Mouse (Mus musculus) heart, adult 11 months (tissue): ENCODE measurements around the gene Spag6l.

Source experiments
- DNase-seq: peaks from one replicate; pipeline ENCODE4 v3.0.0; 2022

The Spag6l gene

DNA sequence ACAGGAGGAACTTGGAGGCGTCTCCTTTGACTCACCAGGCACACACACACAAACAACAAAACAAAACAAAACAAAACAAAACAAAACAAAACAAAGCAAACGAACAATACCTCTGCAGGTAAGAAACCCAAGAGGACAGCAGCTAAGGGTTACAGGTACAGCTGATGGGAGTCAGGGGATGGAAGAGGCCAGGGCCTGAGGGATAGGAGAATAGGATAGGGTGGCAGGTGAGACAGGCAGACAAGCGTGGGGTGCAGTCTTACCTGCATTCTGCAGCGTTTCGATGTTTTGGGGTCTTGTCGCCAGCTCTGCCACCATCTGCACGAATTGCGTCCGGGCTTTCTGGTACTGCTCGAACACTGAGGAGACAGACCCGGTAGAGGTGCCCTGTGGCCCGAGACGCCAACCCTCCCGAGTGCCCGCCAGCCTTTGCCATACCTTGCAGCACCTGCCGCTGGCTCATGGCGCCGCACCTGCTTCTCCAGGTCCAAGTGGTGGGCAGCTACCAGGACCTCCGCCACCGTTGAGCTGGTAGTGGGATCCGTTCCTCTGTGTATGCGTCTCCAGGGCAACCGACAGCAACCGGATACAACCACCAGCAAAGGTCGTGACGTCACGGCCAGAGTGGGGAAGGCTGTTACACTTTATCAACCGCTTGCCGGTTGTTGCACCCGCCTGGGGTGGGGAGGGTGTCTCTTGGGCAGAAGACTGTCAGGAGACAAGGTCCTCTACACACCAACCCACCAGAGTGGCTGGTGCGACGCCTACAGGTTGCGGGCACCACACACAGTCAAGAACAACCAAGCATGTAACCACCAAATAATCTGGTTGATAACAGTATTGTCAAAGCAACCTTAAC is at the start of gene Spag6l:
TSS of gene Spag6l (minus strand) at position 700 of the 859 bp plus-strand sequence.
- peak; percentile 89 for DNase-seq

DNA sequence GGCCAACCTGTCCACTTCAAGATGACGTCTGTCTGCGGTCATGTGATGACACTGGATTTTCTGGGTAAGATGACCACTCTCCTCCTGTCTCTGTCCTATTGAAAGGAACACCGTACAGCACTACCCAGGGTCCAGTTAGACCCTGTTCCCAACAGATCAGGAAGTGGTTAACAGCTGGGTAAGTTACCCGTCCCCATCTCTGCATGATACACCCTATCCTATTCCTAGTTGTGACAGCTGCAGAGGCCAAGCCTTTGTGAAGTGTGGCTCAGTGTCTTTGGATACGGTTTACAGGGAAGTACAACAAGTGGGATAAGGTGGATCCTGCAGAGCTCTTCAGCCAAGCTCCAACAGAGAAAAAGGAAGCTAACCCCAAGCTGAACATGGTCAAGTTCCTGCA is 49.8 kb upstream of the Spag6l start:
- DNase-seq, result no peak

DNA sequence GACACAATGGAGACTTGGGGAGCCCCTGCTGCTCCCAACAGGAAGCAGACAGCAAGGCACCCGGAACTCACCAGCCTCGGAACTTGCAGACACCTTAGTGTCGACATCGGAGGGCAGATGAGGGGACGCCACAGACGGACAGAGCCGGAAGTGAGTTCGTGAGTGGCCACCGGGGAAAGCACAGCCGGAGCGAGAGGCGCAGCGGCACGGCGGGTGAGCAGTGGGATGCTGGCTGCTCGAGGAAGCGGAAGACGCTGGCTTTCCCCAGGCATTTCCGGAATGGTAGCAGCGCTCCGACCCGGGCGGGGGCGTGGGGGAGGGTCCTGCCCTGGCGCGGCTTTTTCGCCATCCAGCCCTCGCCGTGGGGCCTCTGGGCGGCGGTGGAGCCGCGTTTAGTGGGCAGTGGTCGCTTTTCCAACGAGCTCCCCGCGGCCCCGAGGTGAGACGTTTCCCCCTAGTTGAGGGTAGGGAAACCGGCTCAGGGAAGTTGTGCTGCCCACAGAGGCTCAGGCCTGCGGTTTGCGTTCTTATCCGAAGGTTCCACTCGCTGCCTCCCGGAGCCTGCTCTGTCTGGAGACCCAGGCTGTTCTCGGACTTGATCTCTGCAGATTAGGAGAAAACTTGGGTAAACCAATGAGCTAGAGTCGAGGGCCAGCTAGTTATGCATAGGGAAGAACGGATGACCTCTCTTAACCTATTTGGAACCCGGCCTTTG is 41.5 kb upstream of the Spag6l start, which contains the start of the genes Top3b and Vpreb1:
TSS of gene Top3b (plus strand) at position 120 of the 715 bp plus-strand sequence.
TSS of gene Vpreb1 (minus strand) at position 227 of the 715 bp plus-strand sequence.
- peak; percentile 99 for DNase-seq

DNA sequence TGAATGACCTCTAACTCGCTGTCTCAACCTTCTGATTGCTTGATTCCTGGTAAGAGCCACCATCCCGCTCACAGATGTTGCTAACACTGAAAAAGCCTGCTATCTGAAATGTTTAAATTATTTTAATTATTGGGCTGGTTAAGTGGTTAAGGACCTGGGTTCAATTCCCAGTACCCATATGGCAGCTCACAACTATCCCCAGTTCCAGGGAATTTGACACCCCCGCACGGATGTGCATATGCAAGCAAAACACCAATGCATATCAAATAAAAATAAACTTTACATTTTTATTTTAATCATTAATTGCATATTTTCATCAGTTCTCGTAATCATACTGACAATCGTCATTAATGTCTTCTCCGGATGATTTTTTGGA is 41.0 kb upstream of the Spag6l start:
- DNase-seq, result no peak

DNA sequence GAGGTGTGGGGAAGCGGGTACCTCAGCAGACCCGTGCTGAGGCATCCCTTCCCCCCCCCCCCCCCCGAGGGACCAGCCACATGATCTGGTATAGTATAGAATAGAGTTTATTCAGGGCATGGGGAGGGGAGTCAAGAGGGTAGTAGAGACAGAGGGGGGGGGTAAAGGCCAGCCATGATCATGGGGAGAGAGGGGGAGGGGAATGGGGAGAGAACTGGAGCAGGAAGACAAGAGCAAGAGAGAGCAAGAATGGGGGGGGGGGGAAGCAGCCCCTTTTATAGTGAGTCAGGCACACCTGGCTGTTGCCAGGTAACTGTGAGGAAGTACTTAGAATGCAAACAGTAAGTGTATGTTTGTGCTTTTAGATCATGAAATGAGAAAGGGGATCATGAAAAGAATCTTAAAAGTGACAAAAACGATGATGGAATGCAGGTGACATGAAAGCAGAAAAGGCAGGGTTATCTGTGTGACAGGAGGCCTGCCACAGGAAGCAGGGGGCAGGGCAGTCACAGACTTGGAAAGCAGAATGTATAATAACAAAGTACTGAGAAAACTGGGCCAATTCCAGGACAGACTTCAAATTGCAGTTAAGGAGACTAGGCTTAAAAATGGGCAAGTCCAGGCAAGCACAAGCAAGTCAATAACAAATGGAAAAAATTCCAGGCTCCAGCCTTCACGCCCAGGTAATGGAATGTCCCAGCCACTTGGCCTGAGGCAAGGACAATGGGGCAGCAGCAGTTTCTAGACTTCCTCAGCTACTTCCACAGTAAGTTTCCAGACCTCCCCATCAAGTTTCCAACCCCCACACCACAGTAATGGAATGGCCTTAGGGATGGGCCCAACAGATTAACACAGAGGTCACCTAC is 36.7 kb upstream of the Spag6l start:
- DNase-seq, result peak; percentile 92

DNA sequence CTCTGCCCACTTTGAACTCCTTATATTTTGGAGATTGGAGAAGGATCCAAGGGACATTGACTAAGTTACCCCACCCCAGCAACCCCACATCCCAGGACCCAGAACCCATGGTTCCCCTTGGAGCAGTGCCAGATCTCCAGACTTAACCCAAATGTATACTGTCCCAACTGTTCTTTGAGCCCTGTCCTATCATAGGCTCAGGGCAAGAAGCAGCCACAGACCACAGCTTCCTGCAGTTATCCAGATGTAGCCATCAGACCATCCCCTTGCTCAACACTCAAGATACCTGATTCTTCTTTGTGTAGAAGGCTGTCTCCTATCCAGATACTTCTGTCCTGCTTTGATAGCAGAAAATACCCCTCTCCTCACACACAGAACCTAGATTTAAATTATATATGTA is 36.0 kb upstream of the Spag6l start:
- peak; percentile 84 for DNase-seq

DNA sequence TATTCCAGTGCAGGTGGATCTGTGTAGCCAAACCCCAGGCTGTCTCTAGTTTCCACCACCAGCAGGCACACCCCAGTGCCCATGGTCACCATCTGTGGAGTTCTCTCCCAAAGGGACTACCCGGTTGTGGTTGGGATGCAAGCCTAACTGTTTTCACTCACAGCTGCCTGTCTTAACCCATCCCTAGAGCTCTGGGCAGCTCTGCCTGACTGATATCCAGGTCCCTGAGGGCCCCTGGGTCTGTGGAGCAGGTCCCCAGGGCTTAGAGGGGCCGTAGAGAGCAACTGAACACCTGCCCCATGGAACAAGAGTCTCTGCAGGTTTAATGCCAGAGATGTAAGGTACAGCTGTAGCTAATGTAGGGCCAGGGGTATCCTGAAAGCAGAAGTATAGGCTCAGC is 34.7 kb upstream of the Spag6l start, which contains the start of gene Igll1:
TSS of gene Igll1 (minus strand) at position 8 of the 400 bp plus-strand sequence.
- DNase-seq, result peak; percentile 84

DNA sequence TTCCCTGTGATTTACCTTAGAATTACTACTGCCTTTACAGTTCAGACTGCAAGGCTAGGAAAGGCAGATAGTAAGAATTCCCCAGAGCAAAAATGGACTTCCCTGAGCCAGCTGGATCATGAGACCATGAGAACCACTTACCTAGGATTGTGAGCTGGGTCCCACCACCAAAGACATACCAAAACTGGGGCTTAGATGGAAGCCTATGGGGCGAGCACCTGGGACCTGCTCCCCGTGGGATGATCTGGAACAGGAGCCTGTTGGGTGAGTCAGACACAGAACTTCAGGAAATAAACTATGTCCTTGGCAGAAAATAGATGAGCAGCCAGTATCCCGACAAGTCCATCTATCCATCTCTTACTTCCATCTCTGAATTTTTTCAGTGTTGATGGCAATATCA is 33.0 kb upstream of the Spag6l start:
- DNase-seq, result peak; percentile 54

DNA sequence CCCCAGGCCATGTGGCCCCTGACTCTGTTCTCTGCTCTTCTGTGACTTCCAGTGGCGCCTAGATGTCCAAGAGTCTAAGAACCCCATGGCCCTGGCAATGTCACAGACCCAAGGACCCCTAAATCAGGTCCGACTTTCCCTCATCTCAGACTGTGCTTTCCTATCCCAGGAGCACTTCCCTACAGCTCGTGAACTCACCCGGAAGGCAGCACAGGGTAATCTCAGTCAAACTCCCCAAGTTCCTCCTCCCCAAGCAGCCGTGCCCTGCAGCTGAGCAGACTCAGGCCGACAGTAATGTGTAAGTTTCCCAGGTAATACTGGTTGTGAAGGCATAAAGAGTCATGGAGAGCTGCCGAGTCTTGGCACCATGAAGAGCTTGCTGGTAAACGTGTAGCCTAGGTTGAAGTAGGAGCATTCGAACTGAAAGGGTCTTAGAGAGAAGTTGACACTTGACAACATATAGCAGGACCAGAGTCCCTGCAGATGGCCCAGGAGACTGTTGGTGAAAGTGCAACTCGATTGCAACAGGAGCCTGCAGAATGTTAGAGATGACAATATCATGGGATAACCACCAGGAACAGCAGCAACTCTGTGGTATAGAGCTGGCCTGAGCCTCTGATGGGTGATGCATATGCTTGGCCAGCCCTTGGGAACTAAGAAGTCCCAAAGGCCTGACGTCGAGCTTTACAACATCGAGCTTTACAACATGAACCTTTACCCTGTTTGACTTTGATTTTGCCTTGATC is 27.6 kb upstream of the Spag6l start:
- DNase-seq, result peak; percentile 70

DNA sequence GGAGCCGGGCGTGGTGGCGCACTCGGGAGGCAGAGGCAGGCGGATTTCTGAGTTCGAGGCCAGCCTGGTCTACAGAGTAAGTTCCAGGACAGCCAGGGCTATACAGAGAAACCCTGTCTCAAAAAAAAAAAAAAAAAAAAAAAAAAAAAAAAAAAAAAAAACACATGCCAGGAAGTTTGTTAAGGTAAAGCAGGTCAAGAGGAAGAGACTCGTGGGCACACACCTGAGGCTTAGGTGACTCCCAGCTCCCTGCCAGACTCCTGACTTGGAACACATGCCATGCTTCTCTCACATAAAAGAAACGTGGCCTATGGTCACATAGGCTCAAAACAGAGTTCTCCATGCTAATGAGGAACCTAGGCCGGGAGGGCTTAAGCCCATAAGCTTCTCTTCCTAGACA is 26.8 kb upstream of the Spag6l start:
- DNase-seq, result peak; percentile 27

DNA sequence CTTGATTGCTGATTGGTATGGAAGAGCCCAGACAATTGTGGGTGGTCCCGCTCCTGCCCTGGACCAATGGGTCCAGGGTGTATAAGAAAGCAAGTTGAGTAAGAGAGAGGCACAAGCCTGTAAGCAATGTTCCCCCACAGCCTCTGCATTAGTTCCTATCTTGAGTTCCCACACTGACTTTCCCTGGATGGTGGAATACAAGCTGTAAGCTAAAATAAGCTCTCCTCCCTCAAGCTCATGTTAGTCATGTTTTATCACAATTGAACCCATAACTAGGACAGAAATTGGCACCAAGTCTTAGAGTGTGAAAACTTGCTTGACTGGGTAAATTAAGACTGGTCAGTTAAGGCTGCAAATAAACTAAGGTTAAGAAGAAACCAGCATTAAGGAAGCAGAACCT is 26.3 kb upstream of the Spag6l start:
- no peak for DNase-seq

DNA sequence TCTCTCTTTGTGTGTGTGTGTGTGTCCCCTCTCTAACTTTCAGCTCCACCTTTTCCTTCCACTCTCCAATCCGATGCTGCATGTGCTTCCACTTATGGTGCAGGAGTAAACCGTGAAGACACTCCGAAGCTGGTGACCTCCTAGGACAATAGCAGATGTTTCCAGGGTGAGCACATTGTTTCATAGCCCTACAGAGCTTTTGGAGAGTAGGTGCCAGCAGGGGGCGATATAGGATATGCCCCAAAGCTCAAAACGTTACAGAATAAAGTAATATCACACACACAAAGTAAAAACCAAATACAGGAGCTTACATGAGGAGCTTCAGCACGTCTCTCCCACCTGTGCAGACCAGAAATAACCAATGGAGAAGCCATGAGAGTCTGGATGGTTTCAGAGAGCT is 25.6 kb upstream of the Spag6l start:
- DNase-seq, result peak; percentile 91

DNA sequence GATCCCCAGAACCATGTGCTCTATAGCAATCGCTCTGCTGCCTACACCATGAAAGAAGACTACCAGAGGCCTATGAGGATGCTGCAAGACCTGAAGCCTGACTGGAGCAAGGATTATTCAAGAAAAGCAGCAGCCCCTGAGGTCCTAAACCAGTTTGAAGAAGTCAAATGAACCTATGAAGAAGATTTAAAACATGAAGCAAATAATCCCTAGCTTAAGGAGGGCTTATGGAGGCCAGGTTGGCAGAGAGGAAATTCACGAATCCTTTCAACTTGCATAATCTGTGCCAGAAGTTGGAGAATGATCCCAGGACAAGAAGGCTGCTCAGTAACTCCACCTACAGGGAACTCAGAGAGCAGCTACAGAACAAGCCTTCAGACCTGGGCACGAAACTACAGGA is 23.2 kb upstream of the Spag6l start:
- DNase-seq, result no peak

DNA sequence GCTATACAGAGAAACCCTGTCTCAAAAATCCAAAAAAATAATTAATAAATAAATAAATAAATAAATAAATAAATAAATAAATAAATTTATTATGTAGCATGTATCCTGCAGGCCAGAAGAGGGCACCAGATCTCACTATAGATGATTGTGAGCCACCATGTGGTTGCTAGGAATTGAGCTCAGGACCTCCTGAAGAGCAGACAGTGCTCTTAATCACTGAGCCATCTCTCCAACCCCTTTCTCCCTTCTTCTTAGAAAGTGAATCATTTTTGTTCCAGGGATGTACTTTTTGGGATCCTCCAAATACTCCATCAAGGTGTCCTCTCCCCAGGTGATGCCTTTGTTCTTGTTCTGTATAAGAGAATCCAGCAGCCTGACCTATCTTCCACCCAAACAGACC is 19.9 kb upstream of the Spag6l start:
- DNase-seq, result no peak

DNA sequence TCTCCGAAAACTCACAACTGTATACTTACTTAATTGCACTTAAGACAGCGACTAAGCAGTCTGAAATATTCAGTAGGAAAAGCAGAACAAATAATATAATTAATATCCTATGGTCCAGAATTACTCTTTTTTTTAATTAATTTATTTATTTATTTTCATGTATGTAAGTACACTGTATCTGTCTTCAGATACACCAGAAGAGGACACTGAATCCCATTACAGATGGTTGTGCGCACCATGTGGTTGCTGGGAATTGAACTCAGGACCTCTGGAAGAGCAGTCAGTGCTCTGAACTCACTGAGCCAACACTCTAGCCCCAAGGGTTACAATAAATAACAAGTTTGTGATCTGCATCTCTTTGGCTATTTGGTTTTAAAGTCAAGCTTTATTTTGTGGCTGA is 415 bp upstream of the Spag6l start:
- DNase-seq, result no peak

DNA sequence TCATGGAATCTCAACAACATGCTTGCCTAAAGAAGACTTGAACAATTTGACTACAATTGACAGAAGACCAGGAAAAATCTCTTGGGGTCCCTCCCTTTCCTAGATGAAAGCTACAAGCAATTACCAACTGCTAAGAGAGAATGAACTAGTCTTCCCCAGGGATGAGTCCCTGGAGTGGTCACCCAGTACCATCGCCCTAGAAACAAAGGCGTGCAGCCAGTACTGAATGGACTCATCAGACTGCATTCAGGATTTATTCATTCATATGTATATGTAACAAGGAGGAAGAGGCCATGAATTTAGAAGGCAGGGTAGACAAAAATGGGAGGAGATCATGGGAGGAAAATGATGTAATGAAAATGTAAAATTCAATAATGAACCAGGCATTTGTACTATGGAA is 3.0 kb downstream of the Spag6l start:
- no peak for DNase-seq

DNA sequence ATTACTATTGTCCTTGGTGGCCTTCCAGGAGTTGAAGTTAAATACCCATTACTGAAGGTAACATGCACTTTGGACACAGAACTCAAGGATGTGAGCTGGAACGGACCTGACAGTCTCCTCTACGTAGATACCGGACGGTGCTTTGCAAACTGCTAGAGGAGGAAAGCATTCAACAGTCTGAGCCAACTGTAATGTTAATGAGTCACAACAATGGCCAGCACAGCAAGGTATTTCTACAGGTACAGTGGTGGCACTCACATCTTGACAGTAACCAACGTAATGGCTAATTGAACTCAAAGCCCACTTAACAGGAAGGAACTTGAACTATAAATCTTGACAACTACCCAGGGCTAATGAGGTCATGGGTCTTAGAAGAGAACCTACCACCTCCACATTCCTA is 3.8 kb downstream of the Spag6l start:
- no peak for DNase-seq

DNA sequence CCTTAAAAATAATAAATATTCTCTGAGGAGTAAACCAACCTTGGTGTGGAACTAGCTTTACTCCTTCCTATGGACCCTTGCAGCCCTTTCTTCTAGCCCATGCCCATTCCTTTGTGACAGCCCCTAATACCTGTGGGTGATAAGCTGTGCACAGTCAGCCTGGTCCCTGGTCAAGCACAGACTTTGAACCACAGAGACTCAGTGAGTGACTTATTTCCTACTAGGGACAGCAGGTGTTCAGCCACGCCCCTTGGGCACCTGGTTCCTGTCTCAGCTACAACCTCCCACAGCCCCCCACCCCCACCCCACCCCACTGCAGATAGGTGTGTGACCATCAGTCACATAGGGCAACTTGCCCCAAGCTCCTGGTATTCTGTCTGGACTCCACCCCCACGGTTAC is 22.9 kb downstream of the Spag6l start:
- DNase-seq, result no peak
